Mouse (Mus musculus): ENCODE measurements around the gene Fam83d.

Fam83d gene

DNA sequence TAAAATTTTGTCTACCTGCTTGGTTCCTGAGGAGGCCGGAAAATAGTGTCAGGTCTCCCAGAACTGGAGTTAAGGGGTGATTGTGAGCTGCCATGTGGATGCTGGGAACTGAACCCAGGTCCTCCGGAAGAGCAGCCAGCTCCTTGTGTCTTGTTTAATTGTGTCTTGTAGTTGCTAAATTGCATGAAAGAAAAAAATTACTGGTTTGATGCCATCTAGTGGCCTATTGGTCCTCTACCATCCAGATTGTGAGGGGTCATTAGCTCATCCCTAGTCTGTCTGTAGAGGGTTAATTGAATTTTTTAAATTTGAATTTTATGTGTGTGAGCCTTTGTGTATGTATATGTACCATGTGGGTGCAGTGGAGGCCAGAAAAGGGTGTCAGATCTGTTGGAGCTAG lies 60.2 kb downstream of the Fam83d start:
- no peak for DNase-seq

GRCm38 (mm10) chr2:158829746-158830145 lies 61.9 kb downstream of the Fam83d start:
- DNase-seq = no peak

GRCm38 (mm10) chr2:158833221-158833620 lies 65.3 kb downstream of the Fam83d start:
- no peak for DNase-seq

- DNase-seq = no peak
Observed at GRCm38 (mm10) chr2:158833645-158834044, 65.8 kb downstream of the Fam83d start.

Measured in cerebellum, adult 9-11 months (tissue).